Mouse (Mus musculus) kidney, postnatal 0 days (tissue): Measurements from ENCODE around the gene Fam71f1. TPM values are rescaled to one million over a fixed set of nuclear protein-coding genes. Genes with fewer than 3 reads are reported as not detected.
A peak's percentile ranks its signal among the peaks of the same experiment; 100 is the strongest.

Experiments
- ATAC-seq: fragments of 200-750 bp; cut with Nextera tagmentation; replicated peaks from 2 replicates; pipeline ENCODE4 v1.8.0; 2017; ENCODE audit warnings: low read depth, moderate number of reproducible peaks, moderate TSS enrichment, moderate library complexity; ENCODE audit not compliant: low FRiP score
- DNase-seq: peaks from one replicate; pipeline ENCODE4 v3.0.0-alpha.2; 2016; ENCODE audit warnings: low spot score
- H3K27ac ChIP-seq: fragments of 300-500 bp; sonication (generic); 2 replicates; pipeline ENCODE4 v1.5.1; 2014; ENCODE audit warnings: mild to moderate bottlenecking
- H3K27me3 ChIP-seq: fragments of 300-500 bp; sonication (generic); 2 replicates; pipeline ENCODE4 v1.6.1; 2014; ENCODE audit warnings: low read length, mixed read lengths; ENCODE audit not compliant: insufficient read depth
- H3K36me3 ChIP-seq: fragments of 300-500 bp; sonication (generic); 2 replicates; pipeline ENCODE4 v1.6.1; 2014; ENCODE audit warnings: low read length, mixed read lengths; ENCODE audit not compliant: insufficient read depth
- H3K4me1 ChIP-seq: fragments of 300-500 bp; sonication (generic); replicated peaks from 2 replicates; pipeline ENCODE4 v1.6.1; 2014; ENCODE audit warnings: antibody characterized with exemption, low read length, mixed read lengths; ENCODE audit not compliant: insufficient read depth
- H3K4me2 ChIP-seq: fragments of 300-500 bp; sonication (generic); 2 replicates; pipeline ENCODE4 v1.6.1; 2014; ENCODE audit warnings: mild to moderate bottlenecking, low read length, moderate library complexity, mixed read lengths
- H3K4me3 ChIP-seq: fragments of 300-500 bp; sonication (generic); replicated peaks from 2 replicates; pipeline ENCODE4 v1.5.1; 2014; ENCODE audit warnings: low read depth, low read length
- H3K9ac ChIP-seq: fragments of 300-500 bp; sonication (generic); 2 replicates; pipeline ENCODE4 v1.6.1; 2014; ENCODE audit warnings: low read depth, low read length
- H3K9me3 ChIP-seq: fragments of 300-500 bp; sonication (generic); replicated peaks from 2 replicates; pipeline ENCODE4 v1.6.1; 2016; ENCODE audit warnings: low read length, inconsistent platforms, mixed read lengths
- CTCF ChIP-seq: IDR thresholded peaks from 2 replicates; pipeline ENCODE4 v1.5.1; 2016; ENCODE audit warnings: antibody characterized with exemption, low read depth, mild to moderate bottlenecking, moderate library complexity
- WGBS: fragments of 180-500 bp; shearing (Covaris S2); extraction: QIAGEN DNeasy Blood & Tissue Kit; methylation state at CpG from one replicate; pipeline ENCODE4 v1.1.7; 2014; 5-methylcytosine and 5-hydroxymethylcytosine counted together
- polyA plus RNA-seq: library from polyadenylated mRNA; unstranded; fragments of >200 nt; fragmentation: Nextera tagmentation; extraction: Ambion mirVana; gene quantifications from 2 replicates; pipeline ENCODE4 v1.2.1, GENCODE M21; 2015

Fam71f1 gene
- not detected in 2 replicates for polyA plus RNA-seq

DNA sequence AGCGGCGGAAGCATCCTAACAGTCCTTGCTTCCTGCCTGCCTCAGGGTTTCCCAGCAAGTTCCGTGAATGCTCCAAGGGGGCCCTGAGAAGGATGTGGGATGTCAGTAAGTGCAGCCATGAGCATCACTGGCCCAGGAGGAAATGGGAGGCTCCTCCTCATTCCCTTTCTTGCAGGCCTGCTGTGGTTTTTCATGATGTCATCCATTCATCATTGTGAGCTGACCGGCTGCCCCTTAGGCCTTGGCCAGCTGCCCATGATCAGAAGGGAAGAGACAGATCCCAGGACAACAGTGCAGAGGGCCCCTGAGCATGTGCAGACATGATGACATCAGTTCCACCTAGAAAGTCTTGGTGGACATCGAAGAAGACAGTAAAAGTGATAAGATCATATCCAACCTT, at the start of gene Fam71f1:
Gene Fam71f1 (plus strand): TSS at position 262 of the 400 bp plus-strand sequence.
- Histone ChIP-seq H3K36me3 (no peaks in the 10 kb centered on the region), H3K9ac (no peak within 1 kb of the TSS), H3K27me3 (no peaks in the 10 kb centered on the region), H3K4me1 (0 out of 2 replicates have a peak, but pooled peaks cover 3% of the 10 kb centered on the region), H3K9me3 (no peaks in the 10 kb centered on the region), H3K4me3 (no peak within 1 kb of the TSS), H3K4me2 (no peak within 1 kb of the TSS), H3K27ac (peak within 1 kb of the TSS; percentile 36; the same call in 1 of the 2 replicates)
- ATAC-seq: peak; percentile 49; the same call in 1 of the 2 replicates
- peak; percentile 78 for DNase-seq
- no peak for TF ChIP-seq CTCF
- WGBS: 30% methylated on average over 5 of the region's 5 CpGs

DNA sequence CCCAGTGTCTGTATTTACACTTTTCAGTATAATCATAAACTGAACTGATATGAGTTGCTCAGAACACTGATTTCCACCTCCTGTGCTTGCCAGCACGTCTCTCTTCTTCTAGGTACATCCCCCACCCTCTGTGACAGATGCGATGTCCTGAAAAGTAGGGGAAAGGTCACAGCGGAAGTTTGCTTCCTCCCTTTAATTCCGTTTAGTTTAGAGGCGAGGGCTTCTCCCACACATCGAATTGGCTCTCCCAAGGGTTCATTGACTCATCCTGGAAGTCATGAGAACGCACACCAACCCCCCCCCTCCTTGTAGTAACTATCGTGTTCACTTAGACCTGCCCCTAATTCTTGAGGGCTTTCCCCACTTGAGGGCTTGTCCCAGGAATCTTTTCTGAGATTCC, 48.0 kb upstream of the Fam71f1 start:
- 5% methylated on average over 8 of the region's 8 CpGs for WGBS
- Histone ChIP-seq H3K36me3 (0 out of 2 replicates have a peak, but pooled peaks cover 4% of the 10 kb centered on the region), H3K4me3 (no peak overlapping the region; the same call in 1 of the 2 replicates), H3K27ac (no peak overlapping the region), H3K4me1 (no peaks in the 10 kb centered on the region), H3K4me2 (peak overlapping the region; percentile 23; the same call in 1 of the 2 replicates), H3K9ac (no peak overlapping the region), H3K27me3 (no peaks in the 10 kb centered on the region), H3K9me3 (no peaks in the 10 kb centered on the region)
- DNase-seq: peak; percentile 61
- ATAC-seq: peak; percentile 30; the same call in 1 of the 2 replicates
- TF ChIP-seq CTCF: no peak

GRCm38 (mm10) chr6:29272312-29273072, 46.4 kb upstream of the Fam71f1 start, which contains the start of gene Hilpda:
Gene Hilpda, plus strand, starts transcription at chr6:29272488.
- DNase-seq: peak; percentile 96
- Histone ChIP-seq H3K27me3 (no peaks in the 10 kb centered on the region), H3K4me2 (peak within 1 kb of the TSS; percentile 81), H3K9me3 (no peaks in the 10 kb centered on the region), H3K4me1 (no peaks in the 10 kb centered on the region), H3K27ac (peak within 1 kb of the TSS; percentile 60), H3K36me3 (0 out of 2 replicates have a peak, but pooled peaks cover 4% of the 10 kb centered on the region), H3K4me3 (peak within 1 kb of the TSS; percentile 71), H3K9ac (peak within 1 kb of the TSS; percentile 83)
- no peak for TF ChIP-seq CTCF
- ATAC-seq: peak; percentile 97
- under 1% methylated on average over 45 of the region's 46 CpGs for WGBS

GRCm38 (mm10) chr6:29276746-29277145, 42.2 kb upstream of the Fam71f1 start:
- WGBS: 97% methylated on average over 5 of the region's 5 CpGs
- Histone ChIP-seq H3K4me1 (no peaks in the 10 kb centered on the region), H3K9me3 (no peaks in the 10 kb centered on the region), H3K36me3 (0 out of 2 replicates have a peak, but pooled peaks cover 4% of the 10 kb centered on the region), H3K27ac (no peak overlapping the region), H3K4me2 (no peak overlapping the region), H3K9ac (no peak overlapping the region), H3K4me3 (no peak overlapping the region), H3K27me3 (no peaks in the 10 kb centered on the region)
- DNase-seq (no peak), ATAC-seq (no peak)
- no peak for TF ChIP-seq CTCF

DNA sequence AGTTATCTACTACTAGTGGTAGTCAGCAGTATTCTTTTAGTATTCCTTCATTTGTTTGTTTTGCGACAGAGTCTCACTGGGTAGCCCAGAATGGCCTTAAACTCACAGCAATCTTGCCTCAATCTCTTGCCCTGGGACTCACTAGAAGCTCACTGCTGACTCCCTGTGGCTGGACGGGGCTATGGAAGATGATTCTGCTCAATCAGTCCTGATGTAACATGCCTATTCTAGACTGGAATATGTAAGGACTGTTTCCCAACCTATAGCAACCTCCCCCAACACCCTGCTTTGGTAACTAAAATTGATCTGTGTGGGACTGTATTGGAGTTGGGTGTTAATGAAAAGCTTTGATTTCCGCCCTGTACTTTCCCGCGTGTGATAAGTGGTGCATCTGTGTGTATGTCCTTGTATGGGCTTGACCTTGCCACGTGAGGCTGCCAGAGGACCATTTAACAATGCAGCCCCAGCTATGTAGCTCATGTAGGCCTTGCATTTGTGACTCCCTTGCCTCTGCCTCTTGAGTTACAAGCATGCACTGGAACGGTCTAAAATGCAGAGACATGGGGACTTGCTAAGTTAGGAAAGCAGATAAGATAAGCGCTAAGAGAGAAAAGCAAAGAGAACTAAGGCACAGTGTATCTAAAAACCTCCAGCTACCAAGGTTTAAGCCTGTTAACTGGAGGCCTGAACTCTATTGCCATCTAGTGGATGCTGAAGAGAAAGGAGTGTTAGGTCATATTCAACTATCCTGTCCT, 40.2 kb upstream of the Fam71f1 start:
- H3K27me3 ChIP-seq: no peaks in the 10 kb centered on the region
- ATAC-seq (0 out of 2 replicates have a peak, but pooled peaks have one; percentile 54), DNase-seq (peak; percentile 91)
- no peaks in the 10 kb centered on the region for H3K9me3 ChIP-seq
- peak; percentile 81 for TF ChIP-seq CTCF
- H3K4me1 ChIP-seq: no peaks in the 10 kb centered on the region
- H3K4me3 ChIP-seq: no peak overlapping the region
- no peak overlapping the region for H3K9ac ChIP-seq
- WGBS: 27% methylated on average over 8 of the region's 8 CpGs
- H3K27ac ChIP-seq: no peak overlapping the region; the same call in 1 of the 2 replicates
- H3K4me2 ChIP-seq: no peak overlapping the region
- 0 out of 2 replicates have a peak, but pooled peaks cover 4% of the 10 kb centered on the region for H3K36me3 ChIP-seq

- Histone ChIP-seq H3K9me3 (no peaks in the 10 kb centered on the region), H3K27me3 (no peaks in the 10 kb centered on the region), H3K9ac (no peak within 1 kb of the TSS), H3K4me2 (no peak within 1 kb of the TSS), H3K4me3 (no peak within 1 kb of the TSS), H3K27ac (no peak within 1 kb of the TSS; the same call in 1 of the 2 replicates), H3K4me1 (no peaks in the 10 kb centered on the region), H3K36me3 (0 out of 2 replicates have a peak, but pooled peaks cover 4% of the 10 kb centered on the region)
- WGBS: 85% methylated on average over 8 of the region's 8 CpGs
- no peak for ATAC-seq
- no peak for DNase-seq
- no peak for TF ChIP-seq CTCF
Measured at GRCm38 (mm10) chr6:29279293-29279692, 39.6 kb upstream of the Fam71f1 start, which contains the start of gene Fam71f2. Gene Fam71f2, plus strand, starts transcription at chr6:29279593.
